Mouse (Mus musculus): ENCODE measurements around the gene 4921524J17Rik. TPM values are rescaled to one million over a fixed set of nuclear protein-coding genes. Genes with fewer than 3 reads are reported as not detected.
A peak's percentile ranks its signal among the peaks of the same experiment; 100 is the strongest.

4921524J17Rik gene
- polyA plus RNA-seq, 1 experiment = 2.7 TPM

GRCm38 (mm10) chr8:85430801-85431200 is 1.8 kb downstream of the 4921524J17Rik start:
- Histone ChIP-seq H3K4me1 (ENCODE audit: control insufficient read depth) (peaks cover 60% of the 10 kb centered on the region), H3K27me3 (ENCODE audit: control insufficient read depth) (no peaks in the 10 kb centered on the region), H3K9me3 (ENCODE audit: control insufficient read depth, low read length) (no peaks in the 10 kb centered on the region), H3K36me3 (ENCODE audit: control insufficient read depth) (peaks cover 2% of the 10 kb centered on the region), H3K4me3 (replicated peaks) (peak overlapping the region; percentile 4)
- no peak for TF ChIP-seq TAL1 (IDR thresholded peaks at IDR 0.05; ENCODE audit: low read length)
- TF ChIP-seq GATA1 (IDR thresholded peaks at IDR 0.05; ENCODE audit: low read length) = no peak

- no peak; the same call in 1 of the 2 replicates for TF ChIP-seq GATA1 (IDR thresholded peaks at IDR 0.05; ENCODE audit: low read length)
- no peak for TF ChIP-seq TAL1 (IDR thresholded peaks at IDR 0.05; ENCODE audit: low read length)
- no peaks in the 10 kb centered on the region for H3K27me3 ChIP-seq (ENCODE audit: control insufficient read depth)
- no peaks in the 10 kb centered on the region for H3K9me3 ChIP-seq (ENCODE audit: control insufficient read depth, low read length)
- peaks cover 66% of the 10 kb centered on the region for H3K4me1 ChIP-seq (ENCODE audit: control insufficient read depth)
- H3K4me3 ChIP-seq (replicated peaks) = no peak overlapping the region
- peaks cover 7% of the 10 kb centered on the region for H3K36me3 ChIP-seq (ENCODE audit: control insufficient read depth)
These were observed 3.4 kb downstream of the 4921524J17Rik start for GRCm38 (mm10) chr8:85429219-85429618.

GRCm38 (mm10) chr8:85427026-85427425 is 5.6 kb downstream of the 4921524J17Rik start:
- H3K9me3 ChIP-seq (ENCODE audit: control insufficient read depth, low read length) = no peaks in the 10 kb centered on the region
- H3K27me3 ChIP-seq (ENCODE audit: control insufficient read depth) = no peaks in the 10 kb centered on the region
- TF ChIP-seq GATA1 (IDR thresholded peaks at IDR 0.05; ENCODE audit: low read length) (no peak), TAL1 (IDR thresholded peaks at IDR 0.05; ENCODE audit: low read length) (no peak)
- no peak overlapping the region for H3K4me3 ChIP-seq (replicated peaks)
- peaks cover 67% of the 10 kb centered on the region for H3K4me1 ChIP-seq (ENCODE audit: control insufficient read depth)
- H3K36me3 ChIP-seq (ENCODE audit: control insufficient read depth) = peaks cover 9% of the 10 kb centered on the region

GRCm38 (mm10) chr8:85421329-85421728 is 11.3 kb downstream of the 4921524J17Rik start:
- H3K9me3 ChIP-seq (ENCODE audit: control insufficient read depth, low read length) = no peaks in the 10 kb centered on the region
- H3K4me1 ChIP-seq (ENCODE audit: control insufficient read depth) = peaks cover 33% of the 10 kb centered on the region
- H3K4me3 ChIP-seq (replicated peaks) = peak overlapping the region; percentile 42
- H3K27me3 ChIP-seq (ENCODE audit: control insufficient read depth) = no peaks in the 10 kb centered on the region
- no peak for TF ChIP-seq GATA1 (IDR thresholded peaks at IDR 0.05; ENCODE audit: low read length)
- TF ChIP-seq TAL1 (IDR thresholded peaks at IDR 0.05; ENCODE audit: low read length) = no peak
- H3K36me3 ChIP-seq (ENCODE audit: control insufficient read depth) = peaks cover 23% of the 10 kb centered on the region

- TF ChIP-seq TAL1 (IDR thresholded peaks at IDR 0.05; ENCODE audit: low read length) (no peak), GATA1 (IDR thresholded peaks at IDR 0.05; ENCODE audit: low read length) (no peak)
- H3K4me1 ChIP-seq (ENCODE audit: control insufficient read depth) = peaks cover 6% of the 10 kb centered on the region
- H3K9me3 ChIP-seq (ENCODE audit: control insufficient read depth, low read length) = no peaks in the 10 kb centered on the region
- H3K36me3 ChIP-seq (ENCODE audit: control insufficient read depth) = peaks cover 11% of the 10 kb centered on the region
- no peak overlapping the region for H3K4me3 ChIP-seq (replicated peaks)
- no peaks in the 10 kb centered on the region for H3K27me3 ChIP-seq (ENCODE audit: control insufficient read depth)
These were observed 24.1 kb downstream of the 4921524J17Rik start for GRCm38 (mm10) chr8:85408526-85408925.

GRCm38 (mm10) chr8:85408053-85408505 is 24.6 kb downstream of the 4921524J17Rik start:
- H3K4me3 ChIP-seq (replicated peaks) = no peak overlapping the region
- H3K4me1 ChIP-seq (ENCODE audit: control insufficient read depth) = peaks cover 6% of the 10 kb centered on the region
- H3K9me3 ChIP-seq (ENCODE audit: control insufficient read depth, low read length) = no peaks in the 10 kb centered on the region
- TF ChIP-seq TAL1 (IDR thresholded peaks at IDR 0.05; ENCODE audit: low read length) = no peak
- no peak for TF ChIP-seq GATA1 (IDR thresholded peaks at IDR 0.05; ENCODE audit: low read length)
- peaks cover 11% of the 10 kb centered on the region for H3K36me3 ChIP-seq (ENCODE audit: control insufficient read depth)
- H3K27me3 ChIP-seq (ENCODE audit: control insufficient read depth) = no peaks in the 10 kb centered on the region

- TF ChIP-seq TAL1 (IDR thresholded peaks at IDR 0.05; ENCODE audit: low read length) (no peak), GATA1 (IDR thresholded peaks at IDR 0.05; ENCODE audit: low read length) (no peak)
- Histone ChIP-seq H3K4me1 (ENCODE audit: control insufficient read depth) (peaks cover 6% of the 10 kb centered on the region), H3K4me3 (replicated peaks) (no peak overlapping the region), H3K9me3 (ENCODE audit: control insufficient read depth, low read length) (no peaks in the 10 kb centered on the region), H3K36me3 (ENCODE audit: control insufficient read depth) (peaks cover 11% of the 10 kb centered on the region), H3K27me3 (ENCODE audit: control insufficient read depth) (no peaks in the 10 kb centered on the region)
These were observed 26.7 kb downstream of the 4921524J17Rik start for GRCm38 (mm10) chr8:85405961-85406360.

- no peaks in the 10 kb centered on the region for H3K27me3 ChIP-seq (ENCODE audit: control insufficient read depth)
- H3K9me3 ChIP-seq (ENCODE audit: control insufficient read depth, low read length) = no peaks in the 10 kb centered on the region
- H3K4me1 ChIP-seq (ENCODE audit: control insufficient read depth) = peaks cover 6% of the 10 kb centered on the region
- H3K4me3 ChIP-seq (replicated peaks) = no peak overlapping the region
- TF ChIP-seq GATA1 (IDR thresholded peaks at IDR 0.05; ENCODE audit: low read length) = no peak
- no peak for TF ChIP-seq TAL1 (IDR thresholded peaks at IDR 0.05; ENCODE audit: low read length)
- peaks cover 11% of the 10 kb centered on the region for H3K36me3 ChIP-seq (ENCODE audit: control insufficient read depth)
These were observed 27.2 kb downstream of the 4921524J17Rik start for GRCm38 (mm10) chr8:85405418-85405817.

- no peak for TF ChIP-seq GATA1 (IDR thresholded peaks at IDR 0.05; ENCODE audit: low read length)
- TF ChIP-seq TAL1 (IDR thresholded peaks at IDR 0.05; ENCODE audit: low read length) = no peak
- H3K4me1 ChIP-seq (ENCODE audit: control insufficient read depth) = peaks cover 40% of the 10 kb centered on the region
- H3K4me3 ChIP-seq (replicated peaks) = no peak overlapping the region
- no peaks in the 10 kb centered on the region for H3K9me3 ChIP-seq (ENCODE audit: control insufficient read depth, low read length)
- H3K36me3 ChIP-seq (ENCODE audit: control insufficient read depth) = no peaks in the 10 kb centered on the region
- no peaks in the 10 kb centered on the region for H3K27me3 ChIP-seq (ENCODE audit: control insufficient read depth)
These were observed 34.1 kb downstream of the 4921524J17Rik start for GRCm38 (mm10) chr8:85398548-85398947.

- no peak for TF ChIP-seq GATA1 (IDR thresholded peaks at IDR 0.05; ENCODE audit: low read length)
- no peak for TF ChIP-seq TAL1 (IDR thresholded peaks at IDR 0.05; ENCODE audit: low read length)
- Histone ChIP-seq H3K27me3 (ENCODE audit: control insufficient read depth) (no peaks in the 10 kb centered on the region), H3K9me3 (ENCODE audit: control insufficient read depth, low read length) (no peaks in the 10 kb centered on the region), H3K4me1 (ENCODE audit: control insufficient read depth) (peaks cover 40% of the 10 kb centered on the region), H3K4me3 (replicated peaks) (no peak overlapping the region), H3K36me3 (ENCODE audit: control insufficient read depth) (no peaks in the 10 kb centered on the region)
These were observed 35.1 kb downstream of the 4921524J17Rik start for GRCm38 (mm10) chr8:85397508-85397907.
